Mouse (Mus musculus) lung, postnatal 4 days (tissue): ENCODE measurements around the gene Cpt1c.
A peak's percentile ranks its signal among the peaks of the same experiment; 100 is the strongest.
"Not testable (repeated sequence)": the region's sequence is repeated elsewhere in the genome, so short reads cannot be mapped to it uniquely, and the experiment has no call there.

ENCODE experiments used
- DNase-seq, 2 experiments: peaks; one replicate each; pipeline ENCODE4 v3.0.0; 2021

Gene Cpt1c

DNA sequence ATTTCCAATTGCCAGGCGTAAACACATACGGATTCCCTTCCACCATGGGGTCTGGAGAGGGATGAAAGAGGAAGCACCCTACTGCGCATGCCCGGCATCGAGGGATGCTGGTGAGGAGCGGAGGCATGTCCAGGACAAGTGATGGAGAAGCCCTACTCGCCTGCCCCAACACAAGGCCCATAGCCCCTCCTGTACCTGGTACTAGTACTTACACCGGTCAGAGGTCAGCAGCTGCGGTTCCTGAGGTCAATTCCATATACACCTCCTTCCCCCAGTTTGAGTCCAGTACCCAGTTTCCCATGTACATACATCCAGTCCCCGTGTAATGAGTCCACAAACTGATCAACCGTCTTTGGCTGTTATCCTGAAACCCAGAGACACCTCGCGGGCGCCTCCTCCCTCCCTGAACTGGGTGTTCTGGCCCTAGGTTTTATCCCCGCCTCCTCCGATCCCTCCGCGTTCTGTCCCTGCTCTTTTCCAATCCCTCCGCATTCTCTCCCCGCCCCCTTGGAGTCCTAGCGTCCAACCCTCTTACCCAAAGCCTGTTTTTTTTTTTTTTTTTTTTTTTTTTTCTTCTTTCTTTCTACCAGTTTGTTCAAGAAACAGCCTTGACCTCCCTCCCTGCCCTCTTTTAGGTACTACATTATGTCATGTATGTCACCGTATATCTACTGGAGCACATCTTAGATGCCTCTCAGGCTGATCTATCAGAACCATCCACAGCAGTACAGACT is at the start of gene Cpt1c:
Gene Cpt1c (minus strand): TSS at position 469 of the 734 bp plus-strand sequence.
- DNase-seq: peak; percentile 82 to 85

DNA sequence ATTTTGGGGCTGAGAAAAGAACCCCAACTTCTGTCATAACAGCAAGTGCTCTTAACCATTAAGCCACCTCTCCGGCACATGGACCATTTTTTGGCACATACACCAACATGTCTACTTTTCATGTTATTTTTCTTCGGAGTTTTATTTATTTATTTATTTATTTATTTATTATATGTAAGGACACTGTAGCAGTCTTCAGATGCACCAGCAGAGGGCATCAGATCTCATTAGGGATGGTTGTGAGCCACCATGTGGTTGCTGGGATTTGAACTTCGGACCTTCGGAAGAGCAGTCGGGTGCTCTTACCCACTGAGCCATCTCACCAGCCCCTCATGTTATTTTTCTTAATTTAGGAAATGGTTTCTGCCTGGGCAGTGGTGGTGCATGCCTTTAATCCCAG is 49.1 kb upstream of the Cpt1c start:
- DNase-seq: not testable (repeated sequence)

DNA sequence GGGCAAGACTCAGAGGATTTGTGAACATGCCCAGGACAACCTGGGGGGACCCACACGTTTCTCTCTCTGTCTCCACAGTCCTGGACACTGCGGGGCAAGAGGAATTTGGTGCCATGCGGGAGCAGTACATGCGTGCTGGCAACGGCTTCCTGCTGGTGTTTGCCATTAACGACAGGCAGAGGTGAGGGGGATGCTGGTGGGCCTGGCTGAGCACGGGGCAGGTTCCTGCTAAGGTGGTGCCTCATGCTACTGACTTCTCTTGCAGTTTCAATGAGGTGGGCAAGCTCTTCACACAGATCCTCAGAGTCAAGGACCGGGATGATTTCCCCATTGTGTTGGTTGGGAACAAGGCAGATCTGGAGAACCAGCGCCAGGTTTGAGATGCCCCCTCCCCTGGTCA is 45.6 kb upstream of the Cpt1c start:
- no peak for DNase-seq

DNA sequence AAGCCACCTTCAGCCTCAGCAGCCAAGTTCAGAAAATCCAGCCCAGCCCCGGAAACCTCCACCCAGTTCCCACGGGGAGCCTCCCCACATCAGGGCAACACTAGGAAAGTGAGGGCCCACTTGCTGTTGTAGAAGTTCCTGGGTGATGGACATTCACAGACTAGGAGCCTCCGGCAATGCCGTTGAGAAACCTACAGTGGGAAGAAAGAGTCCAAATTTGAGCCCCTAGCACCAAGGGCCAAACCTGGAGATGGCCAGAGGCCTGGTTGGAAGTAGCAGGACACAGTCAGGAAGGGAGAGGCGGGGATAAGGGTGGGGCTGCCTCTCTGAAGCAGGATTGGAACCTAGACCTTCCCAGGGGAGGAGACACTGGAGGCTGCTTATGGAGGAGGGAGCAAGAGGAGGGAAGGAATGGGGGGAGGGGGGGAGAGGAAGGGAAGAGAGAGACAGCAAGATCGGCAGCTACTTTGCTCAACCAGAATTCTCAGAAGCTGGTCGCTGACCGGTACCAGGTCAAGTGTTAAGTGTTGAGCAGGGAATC is 44.5 kb upstream of the Cpt1c start:
- DNase-seq: peak; percentile 75 to 83

DNA sequence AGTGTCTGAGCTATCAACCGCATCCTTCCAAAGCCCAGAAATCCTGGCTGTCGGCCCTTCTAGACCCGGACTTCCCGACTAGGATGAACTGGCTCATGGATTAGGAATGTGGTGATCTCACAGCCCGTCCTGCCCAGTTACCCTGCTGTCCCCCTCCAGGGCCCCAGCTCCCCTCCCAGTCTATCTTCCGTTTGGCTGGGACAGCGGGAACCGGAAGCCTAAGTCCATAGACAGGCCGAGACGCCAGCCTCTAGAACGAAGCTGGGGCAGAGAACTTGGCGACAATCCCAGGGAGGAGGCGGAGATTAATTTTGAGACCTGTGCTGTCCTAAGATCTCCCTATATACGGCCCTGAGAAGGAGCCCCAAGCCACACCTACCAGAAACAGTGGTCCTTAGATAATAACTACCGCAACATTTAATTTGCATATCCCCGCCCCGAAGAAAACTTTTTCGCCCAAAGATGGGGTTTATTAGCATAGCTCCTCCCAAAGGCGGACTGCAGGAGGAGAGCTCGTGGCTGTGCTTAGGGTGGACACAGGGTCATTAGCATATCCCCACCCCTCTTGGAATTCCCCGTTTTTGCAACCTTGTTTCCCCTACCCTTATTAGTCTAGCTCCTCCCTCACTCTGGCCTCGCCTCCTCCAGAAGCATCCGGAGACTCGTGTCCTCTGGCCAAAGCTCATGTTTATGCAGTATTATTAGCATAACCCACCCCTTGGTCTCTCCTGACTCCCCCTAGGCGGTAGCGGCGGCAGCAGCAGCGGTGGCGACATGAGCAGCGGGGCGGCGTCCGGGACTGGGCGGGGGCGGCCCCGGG is 42.8 kb upstream of the Cpt1c start, which contains the start of gene Rras:
Gene Rras (plus strand): TSS at position 720 of the 820 bp plus-strand sequence.
- peak; percentile 92 to 97 for DNase-seq

DNA sequence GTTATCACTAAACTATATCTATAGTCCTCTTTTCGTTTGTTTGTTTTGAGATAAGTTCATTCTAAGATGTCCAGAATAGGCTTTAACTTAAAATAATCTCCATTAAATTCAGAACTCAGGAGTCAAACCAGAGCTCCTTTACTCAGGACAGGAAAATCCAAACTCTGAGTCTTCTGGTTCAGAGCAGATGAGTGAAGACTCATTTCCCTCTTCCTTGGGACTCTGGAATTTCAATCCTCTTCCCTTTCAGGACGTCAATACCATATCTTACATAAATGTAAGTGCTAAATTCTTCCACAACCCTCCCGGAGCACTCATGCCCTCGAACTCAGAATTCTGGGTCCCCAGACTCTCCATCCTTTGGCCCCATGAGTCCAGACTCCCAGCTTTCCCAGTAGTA is 42.1 kb upstream of the Cpt1c start:
- no peak for DNase-seq

DNA sequence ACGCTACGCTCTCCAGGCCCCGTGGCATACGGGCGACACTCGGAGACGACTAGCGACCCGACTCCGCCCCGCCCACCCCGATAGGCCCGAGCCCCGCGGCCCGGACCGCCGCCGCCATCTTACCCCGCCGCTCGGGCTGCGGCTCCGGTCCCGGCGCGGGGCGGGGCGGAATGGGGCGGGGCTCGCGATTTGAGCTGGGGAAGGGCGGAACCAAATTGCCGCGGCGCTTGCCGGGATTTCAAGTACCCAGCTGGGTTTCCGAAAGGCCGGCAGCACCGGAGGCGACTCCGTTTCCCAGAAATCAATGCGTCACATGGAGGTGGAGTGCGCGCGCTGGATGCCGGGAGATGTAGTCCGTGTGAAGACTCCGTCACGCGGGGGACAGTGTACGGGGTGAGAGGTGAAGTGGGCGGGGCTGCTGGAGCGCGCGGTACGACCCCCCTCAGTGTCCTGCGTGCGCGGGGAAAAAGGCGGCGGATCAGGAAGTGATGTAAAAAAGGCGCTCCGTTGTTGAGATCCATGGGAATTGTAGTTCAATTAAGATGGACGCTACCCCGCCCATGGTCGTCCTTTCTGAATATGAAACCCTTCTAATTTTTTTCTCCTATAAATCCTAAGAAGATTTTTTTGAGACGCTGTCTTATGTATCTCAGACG is 41.4 kb upstream of the Cpt1c start, which contains the start of gene Scaf1:
Gene Scaf1 (minus strand): TSS at position 407 of the 656 bp plus-strand sequence.
- peak; percentile 99 to 100 for DNase-seq

DNA sequence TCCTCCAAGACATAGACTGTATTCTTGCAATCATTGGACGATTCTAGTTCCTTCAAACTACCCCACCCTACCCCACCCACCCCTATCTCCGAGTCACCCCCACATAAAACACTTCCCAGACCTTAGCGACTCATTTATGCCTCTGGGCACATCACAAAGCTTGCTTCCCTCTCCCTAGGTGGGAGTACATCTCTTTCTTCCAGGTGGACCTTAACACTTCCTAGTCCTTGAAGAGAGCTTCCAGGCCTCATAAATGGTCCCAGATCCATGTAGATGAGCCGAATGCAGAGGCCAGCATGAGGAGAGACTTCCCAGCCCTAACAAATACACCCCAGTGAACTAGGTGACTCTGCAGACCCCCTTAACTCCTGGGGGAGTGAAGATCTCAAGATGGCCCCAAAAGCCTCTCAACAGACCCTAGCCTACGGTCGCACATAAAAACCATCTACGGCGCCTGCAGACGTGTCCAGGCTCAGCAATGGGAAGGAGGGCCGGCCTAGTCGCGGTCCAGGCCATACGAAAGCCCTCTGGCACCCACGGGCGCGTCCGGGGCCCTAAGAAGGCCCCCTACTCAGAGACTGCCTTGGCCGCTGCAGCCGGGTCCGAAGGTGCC is 40.8 kb upstream of the Cpt1c start:
- no peak for DNase-seq

DNA sequence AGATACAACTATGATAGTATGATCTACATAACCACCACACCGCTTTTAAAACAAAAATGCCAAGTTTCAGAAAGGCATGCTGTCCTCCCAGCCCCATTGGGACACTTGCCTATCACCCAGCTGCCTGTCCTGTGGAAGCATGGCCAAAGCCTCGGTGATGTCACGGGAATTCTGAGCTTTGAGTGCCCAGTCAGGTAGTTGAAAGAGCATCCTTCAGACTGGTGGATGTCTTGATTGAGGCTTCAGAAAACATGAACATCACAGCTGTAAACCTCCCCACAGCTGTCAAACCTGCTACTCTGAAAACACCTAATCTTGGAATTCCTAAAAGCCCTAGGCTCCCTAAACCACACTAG is 39.4 kb upstream of the Cpt1c start:
- no peak for DNase-seq

DNA sequence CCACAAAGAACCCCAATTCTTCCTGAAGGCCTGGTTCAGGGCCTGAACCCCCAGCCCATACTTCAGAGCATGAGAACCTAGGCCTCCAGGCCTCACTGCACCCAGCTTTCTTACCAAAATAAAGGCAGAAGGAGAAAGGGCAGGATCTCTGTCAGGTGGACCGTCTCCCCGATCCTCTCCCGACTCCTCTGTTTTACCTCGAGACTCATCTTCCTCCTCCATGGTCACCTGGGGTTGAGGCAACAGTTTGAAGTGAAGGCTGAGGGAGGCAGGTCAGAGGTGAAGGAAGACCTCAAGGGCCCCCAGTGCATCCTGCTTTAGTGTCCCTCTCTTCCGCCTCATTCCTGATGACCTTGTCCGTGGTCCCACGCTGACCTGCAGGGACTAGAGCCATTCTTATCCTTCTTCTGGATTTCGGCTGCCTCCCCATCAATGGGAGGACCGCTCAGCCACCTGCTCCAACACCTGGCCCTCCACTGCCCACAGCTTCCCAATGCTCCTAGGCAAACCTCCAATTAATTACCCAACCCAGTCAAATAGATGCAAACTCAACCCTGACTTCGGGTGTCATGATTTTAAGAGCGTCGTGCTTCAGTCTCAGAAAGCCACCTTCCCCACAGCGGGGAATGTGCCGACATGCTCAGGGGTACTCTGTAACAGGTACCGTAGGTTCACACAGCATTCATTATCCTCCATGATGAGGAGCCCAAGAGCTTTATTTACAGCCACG is 38.9 kb upstream of the Cpt1c start:
- no peak for DNase-seq

DNA sequence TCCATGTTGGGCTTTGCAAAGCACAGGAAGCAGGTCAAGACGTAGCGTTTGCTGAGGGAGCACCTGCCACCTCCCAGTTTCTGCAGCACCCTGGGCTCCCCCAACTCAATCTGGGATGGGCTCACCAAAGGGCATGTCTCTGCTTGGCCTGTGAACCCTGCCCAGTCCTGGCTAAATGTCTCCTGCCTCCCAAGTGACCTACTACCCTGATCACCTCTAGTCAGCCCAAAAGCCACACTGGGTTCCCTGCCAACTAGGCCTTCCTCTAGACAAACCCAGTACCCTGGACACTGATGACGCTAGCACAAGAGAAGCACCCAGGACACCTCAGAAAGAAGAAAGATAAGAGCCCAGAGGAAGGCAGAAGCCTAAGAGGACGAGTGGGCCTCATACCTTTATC is 38.2 kb upstream of the Cpt1c start:
- DNase-seq: no peak

DNA sequence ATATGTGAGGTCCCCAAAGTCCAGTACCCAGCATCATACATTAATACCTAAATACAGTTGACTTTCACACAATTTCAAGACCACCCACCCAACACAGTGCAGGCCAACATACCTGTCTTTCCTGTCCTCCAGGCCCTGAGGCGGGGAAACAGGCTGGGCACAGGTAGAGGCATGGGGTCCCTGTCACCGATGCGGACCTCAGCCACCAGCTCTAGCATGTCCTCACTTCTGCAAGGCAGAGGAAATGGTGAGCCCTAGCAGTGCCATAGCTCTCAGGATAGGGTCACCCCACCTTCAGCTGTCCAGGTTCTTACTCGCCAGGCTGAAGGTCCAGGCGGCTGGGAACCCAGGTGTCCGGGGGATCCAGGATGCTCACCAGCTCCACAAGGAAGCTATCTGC is 37.4 kb upstream of the Cpt1c start:
- DNase-seq: no peak

DNA sequence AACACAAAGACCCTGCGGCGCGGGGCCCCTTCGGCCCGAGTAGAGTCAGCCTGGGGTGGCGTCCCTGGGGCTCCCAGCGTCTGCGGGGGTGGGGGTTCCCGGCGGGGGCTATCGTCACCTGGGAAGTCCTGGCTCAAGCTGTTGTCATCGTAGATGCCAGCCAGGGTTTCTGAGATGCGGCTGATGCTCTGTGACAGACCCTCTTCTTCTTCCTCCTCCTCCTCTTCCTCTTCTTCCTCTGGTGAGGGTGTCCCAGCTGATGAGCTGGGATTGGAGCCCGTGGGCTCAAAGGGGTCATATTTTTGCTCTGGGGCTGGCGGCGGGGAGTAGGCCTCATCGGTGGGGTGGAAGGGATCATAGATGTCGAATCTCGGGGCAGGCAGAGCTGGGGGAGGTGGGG is 33.8 kb upstream of the Cpt1c start:
- no peak for DNase-seq

DNA sequence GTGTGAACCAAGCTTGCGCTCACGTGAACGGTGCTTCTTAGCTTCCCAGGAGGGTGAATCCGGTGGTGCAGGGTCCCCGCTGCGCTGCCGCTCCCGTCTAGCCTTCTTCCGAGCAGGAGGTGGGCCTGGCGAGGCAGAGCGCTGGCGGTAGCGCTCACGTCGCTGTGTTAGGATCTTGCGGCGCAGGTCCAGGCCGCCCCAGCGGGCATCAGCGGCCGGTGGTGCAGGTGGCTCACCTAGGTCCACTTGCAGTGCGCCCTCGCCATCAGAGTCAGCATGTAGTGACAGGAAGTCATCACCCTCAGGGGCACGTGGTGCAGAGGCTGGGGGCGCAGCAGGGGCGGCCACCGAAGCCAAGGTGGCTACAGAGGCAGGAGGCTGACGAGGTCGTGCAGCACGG is 33.2 kb upstream of the Cpt1c start:
- DNase-seq: no peak

DNA sequence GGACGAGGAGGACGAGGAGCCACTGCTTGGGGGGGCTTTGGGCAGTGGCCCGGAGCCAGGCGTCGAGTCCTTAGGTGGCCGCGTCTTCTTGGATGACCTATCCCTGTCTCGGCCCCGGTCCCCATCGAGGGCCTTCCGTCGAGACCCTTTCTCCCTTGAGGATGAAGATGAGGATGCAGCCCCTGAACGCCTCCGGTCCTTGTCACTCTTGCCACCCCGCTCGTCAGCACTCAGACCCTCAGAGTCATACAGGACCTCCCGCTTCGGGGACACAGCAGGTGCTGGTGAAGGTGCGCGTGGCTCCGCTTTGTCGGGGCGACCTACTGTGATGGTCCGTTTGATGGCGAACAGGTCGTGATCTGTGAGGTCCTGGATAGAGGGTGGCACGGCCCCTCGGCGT is 32.5 kb upstream of the Cpt1c start:
- no peak for DNase-seq

DNA sequence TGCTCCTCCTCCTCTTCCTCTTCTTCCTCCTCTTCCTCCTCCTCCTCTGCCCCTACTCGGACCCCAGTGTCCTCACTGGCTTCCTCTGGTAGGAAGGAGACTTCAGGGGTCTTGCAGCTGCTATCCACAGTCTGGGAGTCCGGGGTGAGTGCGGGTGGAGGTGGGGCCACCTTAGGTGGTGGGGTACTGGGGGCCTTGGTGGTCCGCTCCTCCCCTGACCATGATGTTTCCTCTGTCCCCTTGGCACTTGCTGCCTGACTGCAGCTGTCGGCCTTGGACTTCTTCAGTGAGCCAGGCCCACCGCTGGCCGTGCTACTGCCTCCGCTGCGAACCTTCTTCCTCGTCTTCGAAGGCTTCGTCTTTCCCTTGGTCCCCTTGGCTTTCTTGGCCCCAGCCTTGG is 31.9 kb upstream of the Cpt1c start:
- no peak for DNase-seq

DNA sequence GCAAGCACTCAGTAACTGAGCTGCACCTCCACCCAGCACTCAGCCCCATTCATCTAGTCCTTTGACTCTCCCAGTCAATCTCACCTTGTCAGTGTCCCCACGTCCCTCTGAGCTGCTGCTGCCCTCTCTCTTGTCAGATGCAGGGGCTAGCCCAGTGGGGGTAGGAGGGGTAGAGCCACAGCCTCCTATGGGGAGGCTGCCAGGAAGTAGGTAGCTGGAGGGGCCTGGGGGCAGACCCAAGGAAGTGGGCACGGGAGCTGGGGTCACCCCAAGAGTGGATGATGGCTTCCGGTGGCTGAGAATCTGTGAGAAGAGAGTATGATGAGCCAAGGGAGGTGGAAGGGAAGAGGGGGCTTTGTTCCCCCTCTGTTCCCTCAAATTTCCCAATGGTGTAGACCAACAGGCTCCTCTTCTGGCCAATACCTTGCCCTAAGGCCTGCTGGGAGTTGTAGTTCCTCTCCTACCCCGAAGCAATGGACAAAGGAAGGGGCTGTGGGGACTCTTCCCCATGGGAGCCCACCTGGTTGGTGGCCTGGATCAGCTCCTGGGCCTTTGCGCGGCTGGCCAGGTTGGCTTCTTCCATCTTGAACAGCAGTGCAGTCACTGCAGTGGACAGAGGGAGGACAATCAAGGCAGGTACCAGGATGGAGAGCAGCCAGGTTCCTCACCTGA is 30.8 kb upstream of the Cpt1c start:
- no peak for DNase-seq

DNA sequence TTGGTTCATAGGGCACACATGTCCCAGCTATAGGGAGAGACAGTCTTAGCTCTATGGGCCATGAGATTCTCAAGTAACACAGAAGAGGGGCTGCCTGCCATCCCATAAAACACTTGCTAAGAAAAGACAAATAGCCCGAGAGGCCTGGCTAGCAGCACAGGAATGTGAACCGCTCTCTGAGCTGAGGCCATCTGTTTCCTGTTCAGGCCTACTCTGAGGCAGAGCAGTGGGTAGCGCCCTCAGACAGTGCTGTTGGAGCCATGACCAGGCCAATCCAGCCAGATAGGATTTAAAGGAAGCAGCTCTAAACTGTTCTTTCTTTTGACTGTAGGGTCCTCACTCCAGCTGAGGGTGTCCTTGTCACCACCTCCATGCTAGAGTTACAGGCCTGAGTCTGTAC is 29.9 kb upstream of the Cpt1c start:
- DNase-seq: no peak

DNA sequence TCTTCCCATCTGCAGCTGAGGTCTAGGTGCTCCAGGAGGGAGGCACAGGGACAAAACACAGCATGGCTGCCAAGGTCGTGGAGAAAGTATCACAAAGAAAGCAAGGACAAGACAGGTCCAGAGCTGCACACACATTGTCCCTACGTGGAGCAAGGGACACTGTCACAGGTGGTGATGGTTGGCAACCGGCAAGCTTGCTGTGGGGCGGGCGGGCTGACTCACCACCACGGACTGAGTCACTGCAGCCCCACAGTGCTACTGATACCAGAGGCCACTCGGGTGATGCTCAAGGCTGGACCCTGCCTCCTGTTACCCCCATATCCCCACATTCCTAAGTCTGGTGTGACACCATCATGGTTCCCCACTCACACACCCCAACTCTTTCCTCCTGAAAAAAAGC is 27.8 kb upstream of the Cpt1c start:
- no peak for DNase-seq

DNA sequence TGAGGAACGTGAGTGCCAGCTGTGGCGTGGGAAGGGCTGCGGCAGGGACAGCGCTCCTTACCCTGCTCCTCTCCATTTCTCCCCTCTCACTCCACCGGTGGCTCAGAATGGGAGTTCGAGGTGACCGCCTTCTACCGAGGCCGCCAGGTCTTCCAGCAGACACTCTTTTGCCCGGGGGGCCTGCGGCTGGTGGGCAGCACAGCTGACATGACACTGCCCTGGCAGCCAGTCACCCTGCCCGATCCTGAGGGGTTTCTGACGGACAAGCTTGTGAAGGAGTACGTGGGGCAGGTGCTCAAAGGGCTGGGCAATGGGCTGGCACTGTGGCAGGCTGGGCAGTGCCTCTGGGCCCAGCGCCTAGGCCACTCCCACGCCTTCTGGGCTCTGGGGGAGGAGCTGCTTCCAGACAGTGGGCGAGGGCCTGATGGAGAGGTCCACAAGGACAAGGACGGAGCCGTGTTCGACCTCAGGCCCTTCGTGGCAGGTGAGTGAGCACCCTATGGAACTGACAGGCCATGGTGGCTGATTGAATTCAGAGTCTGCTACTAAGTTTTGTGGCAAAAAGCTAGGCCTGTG is 26.0 kb upstream of the Cpt1c start:
- no peak for DNase-seq

DNA sequence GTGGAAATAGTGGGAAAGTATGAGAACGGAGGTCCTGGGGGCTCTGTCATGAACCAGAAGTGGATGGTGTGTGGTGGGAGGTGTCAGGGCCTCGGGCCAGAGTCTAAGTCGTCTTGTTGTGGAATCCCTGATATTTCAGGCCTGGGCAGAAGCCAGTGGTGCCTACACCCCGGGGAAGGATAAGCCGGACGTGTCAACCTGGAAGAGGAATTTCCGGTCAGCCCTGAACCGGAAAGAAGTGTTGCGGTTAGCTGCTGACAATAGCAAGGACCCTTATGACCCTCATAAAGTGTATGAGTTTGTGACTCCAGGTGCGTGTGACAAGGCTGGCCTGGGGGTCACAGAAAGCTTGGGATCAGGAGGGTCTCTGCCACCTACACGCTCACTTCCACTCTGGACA is 25.1 kb upstream of the Cpt1c start:
- peak; percentile 41 to 69 for DNase-seq
